Mouse (Mus musculus): Measurements from ENCODE around the gene Nfu1. TPM values are rescaled to one million over a fixed set of nuclear protein-coding genes. Genes with fewer than 3 reads are reported as not detected.
"Not testable (repeated sequence)": the region's sequence is repeated elsewhere in the genome, so short reads cannot be mapped to it uniquely, and the experiment has no call there.

Gene Nfu1
- polyA plus RNA-seq, 1 experiment, result 77.5 TPM

DNA sequence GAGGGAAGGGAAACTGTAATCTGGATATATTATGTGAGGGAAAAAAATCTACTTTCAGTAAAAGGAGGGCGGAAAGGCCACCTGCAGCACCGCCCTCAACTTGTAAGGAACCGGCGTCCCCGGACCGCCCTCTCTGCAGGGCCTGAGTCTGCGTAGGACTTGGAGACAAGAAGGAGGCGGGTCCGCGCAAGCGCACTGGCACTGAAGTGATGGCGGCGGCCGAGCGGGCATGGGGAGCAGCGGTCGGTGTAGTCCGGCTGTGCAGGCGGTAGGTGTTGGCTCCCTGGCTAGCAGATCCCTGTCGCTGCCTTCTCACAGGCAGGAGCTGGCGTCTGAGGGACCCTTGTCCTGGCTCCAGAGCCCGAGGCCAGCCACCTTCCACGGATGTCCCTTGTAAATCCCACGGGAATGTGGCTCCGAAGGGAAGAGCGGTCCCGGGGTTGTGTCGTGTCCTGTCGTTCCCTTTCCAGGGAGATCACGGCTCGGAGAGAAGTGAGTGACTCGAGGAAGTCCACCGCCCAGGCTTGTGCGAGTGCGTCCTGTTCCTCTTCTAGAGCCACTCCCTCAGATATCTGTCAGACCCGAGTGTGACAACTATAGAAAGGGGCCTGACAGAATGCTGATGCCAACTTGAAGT, 774 bp downstream of the Nfu1 start:
- peak overlapping the region; percentile 90 for H3K27ac ChIP-seq (ENCODE audit: insufficient read depth, low read length)
- H3K9me3 ChIP-seq (replicated peaks; ENCODE audit: control insufficient read depth, insufficient read depth, low read length, poor library complexity, severe bottlenecking), result no peaks in the 10 kb centered on the region
- no peaks in the 10 kb centered on the region for H3K27me3 ChIP-seq (ENCODE audit: control insufficient read depth, insufficient read depth, low read length, poor library complexity, severe bottlenecking)

DNA sequence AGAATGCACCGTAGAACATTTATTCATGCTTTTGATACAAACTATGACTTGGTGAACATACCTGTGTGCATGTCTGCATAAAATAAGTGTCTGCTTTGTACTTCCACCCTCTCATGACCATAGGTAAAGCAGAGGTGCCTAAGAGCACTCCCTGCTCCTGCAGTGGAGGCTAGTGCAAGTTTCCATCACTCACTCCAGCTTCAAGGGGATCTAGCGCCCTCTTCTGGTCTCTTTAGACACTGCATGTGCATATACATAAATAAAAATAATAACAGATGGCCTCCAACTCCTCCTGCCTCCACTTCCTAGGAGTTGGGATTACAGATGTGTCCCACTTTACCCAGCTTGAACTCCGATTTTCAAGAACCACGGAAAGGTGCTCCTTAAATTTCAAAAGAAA, 7.9 kb downstream of the Nfu1 start:
- no peak overlapping the region for H3K27ac ChIP-seq (ENCODE audit: insufficient read depth, low read length)
- no peaks in the 10 kb centered on the region for H3K27me3 ChIP-seq (ENCODE audit: control insufficient read depth, insufficient read depth, low read length, poor library complexity, severe bottlenecking)
- H3K9ac ChIP-seq (ENCODE audit: low read depth, poor library complexity, severe bottlenecking), result no peak overlapping the region
- H3K9me3 ChIP-seq (replicated peaks; ENCODE audit: control insufficient read depth, insufficient read depth, low read length, poor library complexity, severe bottlenecking), result no peaks in the 10 kb centered on the region
- H3K4me3 ChIP-seq (ENCODE audit: low read depth, low read length), result no peak overlapping the region
- no peaks in the 10 kb centered on the region for H3K4me1 ChIP-seq (ENCODE audit: control insufficient read depth, insufficient read depth, low read length)
- TF ChIP-seq CTCF (IDR thresholded peaks at IDR 0.05; ENCODE audit: low read depth, low read length), result peak; percentile 64
- no peak for TF ChIP-seq POLR2A (IDR thresholded peaks at IDR 0.05; ENCODE audit: insufficient read depth, low read length)
- peaks cover 49% of the 10 kb centered on the region for H3K36me3 ChIP-seq (ENCODE audit: control insufficient read depth, insufficient read depth, low read length, poor library complexity, severe bottlenecking)

More for the DNA sequence above, 774 bp downstream of the Nfu1 start:
- peaks cover 17% of the 10 kb centered on the region for H3K36me3 ChIP-seq (ENCODE audit: control insufficient read depth, insufficient read depth, low read length, poor library complexity, severe bottlenecking)
- peaks cover 2% of the 10 kb centered on the region for H3K4me1 ChIP-seq (ENCODE audit: control insufficient read depth, insufficient read depth, low read length)
- peak overlapping the region; percentile 95 for H3K4me3 ChIP-seq (ENCODE audit: low read depth, low read length)
- peak overlapping the region; percentile 74 for H3K9ac ChIP-seq (ENCODE audit: low read depth, poor library complexity, severe bottlenecking)
- TF ChIP-seq EP300 (IDR thresholded peaks at IDR 0.05; ENCODE audit: insufficient read depth, low read depth, low read length), result 0 out of 2 replicates have a peak, but pooled peaks have one; percentile 11
- peak; percentile 70 for TF ChIP-seq POLR2A (IDR thresholded peaks at IDR 0.05; ENCODE audit: insufficient read depth, low read length)
- no peak for TF ChIP-seq CTCF (IDR thresholded peaks at IDR 0.05; ENCODE audit: low read depth, low read length)

DNA sequence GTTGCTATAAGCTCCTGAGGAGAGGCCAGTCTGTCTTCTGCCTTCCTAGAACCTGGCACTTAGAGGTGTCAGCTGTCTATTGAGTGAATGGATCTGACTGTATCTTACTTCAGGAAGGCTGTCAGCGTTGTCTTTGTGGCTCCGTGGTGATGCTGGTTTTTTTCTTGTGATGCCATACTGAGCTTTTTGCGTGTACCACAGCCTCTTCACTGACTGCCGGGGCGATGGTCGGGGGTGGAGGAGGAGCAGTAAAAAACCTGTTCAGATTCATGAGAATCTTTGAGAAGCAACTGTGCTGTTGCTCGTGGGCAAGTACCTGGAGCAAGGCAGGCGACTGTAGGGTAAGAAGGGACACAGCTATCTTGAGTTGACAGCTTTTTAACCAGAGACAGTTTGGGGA, 9.8 kb downstream of the Nfu1 start:
- Histone ChIP-seq H3K27ac (ENCODE audit: insufficient read depth, low read length) (no peak overlapping the region), H3K36me3 (ENCODE audit: control insufficient read depth, insufficient read depth, low read length, poor library complexity, severe bottlenecking) (peaks cover 47% of the 10 kb centered on the region), H3K4me3 (ENCODE audit: low read depth, low read length) (no peak overlapping the region), H3K27me3 (ENCODE audit: control insufficient read depth, insufficient read depth, low read length, poor library complexity, severe bottlenecking) (no peaks in the 10 kb centered on the region), H3K4me1 (ENCODE audit: control insufficient read depth, insufficient read depth, low read length) (peaks cover 2% of the 10 kb centered on the region), H3K9ac (ENCODE audit: low read depth, poor library complexity, severe bottlenecking) (no peak overlapping the region), H3K9me3 (replicated peaks; ENCODE audit: control insufficient read depth, insufficient read depth, low read length, poor library complexity, severe bottlenecking) (no peaks in the 10 kb centered on the region)
- TF ChIP-seq CTCF (IDR thresholded peaks at IDR 0.05; ENCODE audit: low read depth, low read length), result no peak
- no peak for TF ChIP-seq EP300 (IDR thresholded peaks at IDR 0.05; ENCODE audit: insufficient read depth, low read depth, low read length)
- TF ChIP-seq POLR2A (IDR thresholded peaks at IDR 0.05; ENCODE audit: insufficient read depth, low read length), result no peak

DNA sequence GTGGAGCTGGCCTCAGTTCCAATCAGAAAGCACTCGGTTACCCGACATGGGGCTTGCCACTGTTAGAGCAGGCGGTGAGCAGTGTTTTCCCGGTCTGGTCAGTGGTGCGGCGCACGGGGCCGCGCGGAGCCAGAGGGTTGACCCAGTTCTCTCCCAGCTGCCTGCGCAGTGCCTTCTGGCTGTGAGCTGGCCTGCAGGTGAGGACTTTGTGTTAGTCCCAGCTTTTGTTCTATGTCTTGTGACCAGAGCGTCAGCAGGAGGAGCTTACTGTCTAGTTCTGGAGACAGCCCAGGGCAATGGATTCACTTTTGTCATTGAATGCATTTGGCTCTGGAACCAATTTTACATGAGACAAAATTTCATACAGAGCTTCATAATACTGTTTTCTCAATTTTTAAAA, 12.8 kb downstream of the Nfu1 start:
- peaks cover 2% of the 10 kb centered on the region for H3K4me1 ChIP-seq (ENCODE audit: control insufficient read depth, insufficient read depth, low read length)
- H3K9ac ChIP-seq (ENCODE audit: low read depth, poor library complexity, severe bottlenecking), result no peak overlapping the region
- no peaks in the 10 kb centered on the region for H3K27me3 ChIP-seq (ENCODE audit: control insufficient read depth, insufficient read depth, low read length, poor library complexity, severe bottlenecking)
- no peak overlapping the region for H3K27ac ChIP-seq (ENCODE audit: insufficient read depth, low read length)
- no peaks in the 10 kb centered on the region for H3K9me3 ChIP-seq (replicated peaks; ENCODE audit: control insufficient read depth, insufficient read depth, low read length, poor library complexity, severe bottlenecking)
- no peak overlapping the region for H3K4me3 ChIP-seq (ENCODE audit: low read depth, low read length)
- TF ChIP-seq CTCF (IDR thresholded peaks at IDR 0.05; ENCODE audit: low read depth, low read length) (no peak), EP300 (IDR thresholded peaks at IDR 0.05; ENCODE audit: insufficient read depth, low read depth, low read length) (peak; percentile 35; the same call in 1 of the 2 replicates), POLR2A (IDR thresholded peaks at IDR 0.05; ENCODE audit: insufficient read depth, low read length) (no peak)
- peaks cover 54% of the 10 kb centered on the region for H3K36me3 ChIP-seq (ENCODE audit: control insufficient read depth, insufficient read depth, low read length, poor library complexity, severe bottlenecking)

DNA sequence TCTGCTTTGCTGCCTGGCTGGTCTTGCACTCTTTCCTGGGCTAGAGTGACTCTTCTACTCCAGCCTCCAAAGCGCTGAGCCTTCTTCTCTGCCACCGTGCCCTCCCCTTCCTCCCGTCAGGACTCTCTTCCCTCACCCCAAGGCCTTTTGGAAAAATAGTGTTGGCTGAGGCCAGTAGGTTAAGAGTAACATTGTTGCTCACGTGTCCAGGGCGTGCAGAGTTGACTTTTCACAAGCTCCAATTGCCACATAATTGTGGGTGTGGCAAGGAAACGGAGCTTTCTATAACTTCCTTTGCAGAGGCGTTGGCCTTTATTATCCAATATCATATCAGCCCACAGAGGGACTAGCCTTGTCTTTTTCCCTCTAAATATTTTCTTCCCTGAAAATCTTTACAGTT, 17.9 kb downstream of the Nfu1 start:
- H3K27ac ChIP-seq (ENCODE audit: insufficient read depth, low read length), result no peak overlapping the region
- no peak for TF ChIP-seq CTCF (IDR thresholded peaks at IDR 0.05; ENCODE audit: low read depth, low read length)
- TF ChIP-seq EP300 (IDR thresholded peaks at IDR 0.05; ENCODE audit: insufficient read depth, low read depth, low read length), result no peak
- TF ChIP-seq POLR2A (IDR thresholded peaks at IDR 0.05; ENCODE audit: insufficient read depth, low read length), result no peak
- peaks cover 36% of the 10 kb centered on the region for H3K36me3 ChIP-seq (ENCODE audit: control insufficient read depth, insufficient read depth, low read length, poor library complexity, severe bottlenecking)
- no peaks in the 10 kb centered on the region for H3K9me3 ChIP-seq (replicated peaks; ENCODE audit: control insufficient read depth, insufficient read depth, low read length, poor library complexity, severe bottlenecking)
- no peak overlapping the region for H3K4me3 ChIP-seq (ENCODE audit: low read depth, low read length)
- H3K27me3 ChIP-seq (ENCODE audit: control insufficient read depth, insufficient read depth, low read length, poor library complexity, severe bottlenecking), result no peaks in the 10 kb centered on the region
- peaks cover 2% of the 10 kb centered on the region for H3K4me1 ChIP-seq (ENCODE audit: control insufficient read depth, insufficient read depth, low read length)
- no peak overlapping the region for H3K9ac ChIP-seq (ENCODE audit: low read depth, poor library complexity, severe bottlenecking)

DNA sequence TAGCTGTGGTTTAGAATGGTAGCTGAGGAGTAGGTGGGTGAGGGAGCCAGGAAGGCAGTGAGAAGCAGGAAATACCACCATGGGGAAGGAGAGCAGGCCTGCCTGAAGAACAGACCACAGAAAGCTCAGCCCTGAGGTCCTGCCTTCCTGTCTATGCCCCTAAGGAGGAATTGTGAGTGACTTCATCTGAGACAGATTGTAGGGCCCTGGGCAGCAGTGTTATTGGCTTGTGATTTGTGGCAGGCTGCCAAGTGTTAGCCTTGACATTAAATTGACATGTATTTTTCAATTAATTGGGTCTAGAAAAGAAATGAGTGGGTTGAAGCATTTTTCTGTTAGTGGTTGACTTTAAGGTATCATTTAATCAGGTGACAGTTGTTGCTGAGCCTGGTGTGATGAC, 19.8 kb downstream of the Nfu1 start:
- H3K27ac ChIP-seq (ENCODE audit: insufficient read depth, low read length), result no peak overlapping the region
- peaks cover 26% of the 10 kb centered on the region for H3K36me3 ChIP-seq (ENCODE audit: control insufficient read depth, insufficient read depth, low read length, poor library complexity, severe bottlenecking)
- no peak overlapping the region for H3K9ac ChIP-seq (ENCODE audit: low read depth, poor library complexity, severe bottlenecking)
- H3K9me3 ChIP-seq (replicated peaks; ENCODE audit: control insufficient read depth, insufficient read depth, low read length, poor library complexity, severe bottlenecking), result no peaks in the 10 kb centered on the region
- H3K27me3 ChIP-seq (ENCODE audit: control insufficient read depth, insufficient read depth, low read length, poor library complexity, severe bottlenecking), result no peaks in the 10 kb centered on the region
- no peaks in the 10 kb centered on the region for H3K4me1 ChIP-seq (ENCODE audit: control insufficient read depth, insufficient read depth, low read length)
- H3K4me3 ChIP-seq (ENCODE audit: low read depth, low read length), result no peak overlapping the region
- TF ChIP-seq CTCF (IDR thresholded peaks at IDR 0.05; ENCODE audit: low read depth, low read length) (no peak), POLR2A (IDR thresholded peaks at IDR 0.05; ENCODE audit: insufficient read depth, low read length) (no peak), EP300 (IDR thresholded peaks at IDR 0.05; ENCODE audit: insufficient read depth, low read depth, low read length) (no peak)

DNA sequence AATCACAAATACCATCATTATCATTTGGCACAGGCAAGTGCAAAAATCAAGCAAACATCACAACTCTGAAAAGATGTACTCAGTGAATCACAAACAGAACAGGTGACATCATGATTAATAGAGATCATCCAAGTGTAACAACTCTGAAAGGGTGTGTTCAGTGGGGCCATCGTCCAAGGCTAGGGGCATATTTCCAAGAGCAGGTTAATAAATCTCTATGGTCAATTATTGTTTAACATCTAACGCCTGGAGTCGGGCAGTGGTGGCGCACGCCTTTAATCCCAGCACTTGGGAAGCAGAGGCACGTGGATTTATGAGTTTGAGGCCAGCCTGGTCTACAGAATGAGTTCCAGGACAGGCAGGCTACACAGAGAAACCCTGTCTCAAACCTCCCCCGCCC, 22.3 kb downstream of the Nfu1 start:
- not testable (repeated sequence) for H3K4me1 ChIP-seq (ENCODE audit: control insufficient read depth, insufficient read depth, low read length)

More for the DNA sequence above, 22.3 kb downstream of the Nfu1 start:
- H3K9me3 ChIP-seq (replicated peaks; ENCODE audit: control insufficient read depth, insufficient read depth, low read length, poor library complexity, severe bottlenecking); H3K27ac ChIP-seq (ENCODE audit: insufficient read depth, low read length); H3K9ac ChIP-seq (ENCODE audit: low read depth, poor library complexity, severe bottlenecking); H3K36me3 ChIP-seq (ENCODE audit: control insufficient read depth, insufficient read depth, low read length, poor library complexity, severe bottlenecking); H3K27me3 ChIP-seq (ENCODE audit: control insufficient read depth, insufficient read depth, low read length, poor library complexity, severe bottlenecking); H3K4me3 ChIP-seq (ENCODE audit: low read depth, low read length): not testable (repeated sequence)
